Mouse (Mus musculus): ENCODE measurements around the gene Spg11. TPM values are rescaled to one million over a fixed set of nuclear protein-coding genes. Genes with fewer than 3 reads are reported as not detected.
"Not testable (repeated sequence)": the region's sequence is repeated elsewhere in the genome, so short reads cannot be mapped to it uniquely, and the experiment has no call there.

Gene Spg11
- polyA plus RNA-seq, 1 experiment from 2014 or later, result 9.8 TPM

DNA sequence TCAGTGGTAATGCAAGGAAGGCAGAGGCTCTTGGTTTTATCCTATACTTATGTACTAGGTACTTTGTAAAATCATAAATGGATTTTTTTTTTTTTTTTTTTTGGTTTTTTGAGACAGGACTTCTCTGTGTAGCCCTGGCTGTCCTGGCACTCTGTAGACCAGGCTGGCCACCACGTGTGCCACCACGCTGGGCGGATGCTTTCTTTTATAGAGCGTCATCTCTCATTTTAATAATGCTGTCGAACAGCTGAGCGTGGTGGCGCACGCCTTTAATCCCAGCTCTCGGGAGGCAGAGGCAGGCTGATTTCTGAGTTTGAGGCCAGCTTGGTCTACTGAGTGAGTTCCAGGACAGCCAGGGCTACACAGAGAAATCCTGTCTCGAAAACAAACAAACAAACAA, 91.1 kb downstream of the Spg11 start:
- DNase-seq (ENCODE audit: low spot score); H3K9ac ChIP-seq (ENCODE audit: low read depth, low read length); H3K27ac ChIP-seq (replicated peaks; ENCODE audit: low read depth, low read length); H3K36me3 ChIP-seq (ENCODE audit: control insufficient read depth, insufficient read depth, low read length); ATAC-seq (ENCODE audit: low read depth); H3K27me3 ChIP-seq (replicated peaks; ENCODE audit: control insufficient read depth, insufficient read depth, low read length); H3K4me3 ChIP-seq (ENCODE audit: low read depth, low read length); H3K4me1 ChIP-seq (ENCODE audit: control insufficient read depth, insufficient read depth, low read length); H3K9me3 ChIP-seq (ENCODE audit: control insufficient read depth, low read length): not testable (repeated sequence)
- peak overlapping the region; percentile 63; the same call in 1 of the 2 replicates for H3K4me2 ChIP-seq (ENCODE audit: low read depth, low read length)
- 92% methylated on average over 10 of the region's 10 CpGs for WGBS

DNA sequence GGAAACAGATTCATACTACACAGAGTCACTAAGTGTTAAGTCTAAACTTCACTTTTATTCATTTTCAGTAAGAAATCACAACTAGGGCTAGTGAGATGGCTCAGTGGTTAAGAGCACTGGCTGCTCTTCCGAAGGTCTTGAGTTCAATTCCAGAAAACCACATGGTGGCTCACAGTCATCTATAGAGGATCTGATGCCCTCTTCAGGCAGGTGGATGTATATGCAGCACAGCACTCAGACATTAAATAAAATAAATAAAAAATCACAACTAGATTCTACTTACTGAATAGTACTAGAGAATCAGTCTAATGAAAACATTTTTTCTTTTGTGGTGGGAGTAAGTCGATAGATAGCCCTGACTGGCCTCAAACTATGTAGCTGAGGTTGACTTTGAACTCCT, 95.9 kb downstream of the Spg11 start:
- H3K4me1 ChIP-seq (ENCODE audit: control insufficient read depth, insufficient read depth, low read length), result no peaks in the 10 kb centered on the region
- ATAC-seq (ENCODE audit: low read depth) (no peak), DNase-seq (ENCODE audit: low spot score) (no peak)
- no peak overlapping the region for H3K4me2 ChIP-seq (ENCODE audit: low read depth, low read length)
- no peak overlapping the region for H3K9ac ChIP-seq (ENCODE audit: low read depth, low read length)
- no peaks in the 10 kb centered on the region for H3K36me3 ChIP-seq (ENCODE audit: control insufficient read depth, insufficient read depth, low read length)
- H3K4me3 ChIP-seq (ENCODE audit: low read depth, low read length), result no peak overlapping the region
- 82% methylated on average over 2 of the region's 2 CpGs for WGBS
- H3K27ac ChIP-seq (replicated peaks; ENCODE audit: low read depth, low read length), result no peak overlapping the region
- H3K27me3 ChIP-seq (replicated peaks; ENCODE audit: control insufficient read depth, insufficient read depth, low read length), result no peaks in the 10 kb centered on the region
- no peaks in the 10 kb centered on the region for H3K9me3 ChIP-seq (ENCODE audit: control insufficient read depth, low read length)

DNA sequence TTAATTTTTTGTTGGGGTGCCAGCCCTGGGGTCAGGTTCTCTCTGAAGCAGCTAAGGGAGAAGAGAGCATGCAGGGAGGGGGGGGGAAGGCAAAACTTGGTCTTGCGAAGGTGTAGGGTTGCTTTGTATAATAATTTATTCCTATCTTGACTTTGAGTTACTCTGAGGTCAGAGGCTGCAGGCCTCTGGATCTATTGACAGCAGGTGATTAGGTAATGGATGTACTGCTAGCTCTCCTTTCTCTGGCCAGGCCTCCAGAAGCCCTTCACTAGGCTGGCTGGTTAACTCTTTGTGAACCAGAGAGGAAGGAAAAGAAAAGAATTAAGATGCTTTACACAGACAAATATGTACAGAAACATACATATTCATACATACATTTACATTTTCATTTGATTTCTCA, 99.5 kb downstream of the Spg11 start:
- no peak overlapping the region for H3K9ac ChIP-seq (ENCODE audit: low read depth, low read length)
- WGBS, result 74% methylated on average over 1 of the region's 1 CpGs
- no peak for ATAC-seq (ENCODE audit: low read depth)

DNA sequence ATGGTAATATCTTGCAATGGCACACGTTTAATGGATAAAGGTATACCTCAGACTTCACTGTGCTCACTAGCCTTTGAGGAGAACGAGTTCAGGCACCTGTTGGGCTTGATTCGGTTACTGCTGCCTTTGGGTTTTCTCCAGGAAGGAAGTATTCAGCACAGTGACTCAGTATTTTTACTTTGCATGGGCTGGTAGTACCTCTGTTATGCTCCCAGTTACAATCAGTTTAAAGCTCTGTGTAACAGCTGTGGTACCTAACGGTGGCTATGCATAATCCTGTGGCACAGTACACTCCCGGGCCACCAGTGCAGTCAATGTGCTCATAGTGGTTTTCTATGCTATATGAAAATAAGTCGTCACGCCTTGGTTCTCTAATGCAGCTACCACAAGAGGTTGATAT, 106.7 kb downstream of the Spg11 start:
- DNase-seq (ENCODE audit: low spot score), result no peak
- 86% methylated on average over 7 of the region's 7 CpGs for WGBS
- no peaks in the 10 kb centered on the region for H3K27me3 ChIP-seq (replicated peaks; ENCODE audit: control insufficient read depth, insufficient read depth, low read length)
- H3K9me3 ChIP-seq (ENCODE audit: control insufficient read depth, low read length), result no peaks in the 10 kb centered on the region
- H3K9ac ChIP-seq (ENCODE audit: low read depth, low read length), result no peak overlapping the region
- no peak overlapping the region for H3K4me3 ChIP-seq (ENCODE audit: low read depth, low read length)
- no peaks in the 10 kb centered on the region for H3K4me1 ChIP-seq (ENCODE audit: control insufficient read depth, insufficient read depth, low read length)
- H3K27ac ChIP-seq (replicated peaks; ENCODE audit: low read depth, low read length), result no peak overlapping the region
- no peak overlapping the region for H3K4me2 ChIP-seq (ENCODE audit: low read depth, low read length)
- H3K36me3 ChIP-seq (ENCODE audit: control insufficient read depth, insufficient read depth, low read length), result peaks cover 41% of the 10 kb centered on the region
- no peak for ATAC-seq (ENCODE audit: low read depth)

More for the DNA sequence above, 99.5 kb downstream of the Spg11 start:
- H3K36me3 ChIP-seq (ENCODE audit: control insufficient read depth, insufficient read depth, low read length), result peaks cover 10% of the 10 kb centered on the region; the same call in 1 of the 2 replicates
- H3K4me1 ChIP-seq (ENCODE audit: control insufficient read depth, insufficient read depth, low read length), result no peaks in the 10 kb centered on the region
- no peaks in the 10 kb centered on the region for H3K27me3 ChIP-seq (replicated peaks; ENCODE audit: control insufficient read depth, insufficient read depth, low read length)
- no peak overlapping the region for H3K4me3 ChIP-seq (ENCODE audit: low read depth, low read length)
- no peak for DNase-seq (ENCODE audit: low spot score)
- no peak overlapping the region for H3K4me2 ChIP-seq (ENCODE audit: low read depth, low read length)
- no peaks in the 10 kb centered on the region for H3K9me3 ChIP-seq (ENCODE audit: control insufficient read depth, low read length)
- H3K27ac ChIP-seq (replicated peaks; ENCODE audit: low read depth, low read length), result no peak overlapping the region

DNA sequence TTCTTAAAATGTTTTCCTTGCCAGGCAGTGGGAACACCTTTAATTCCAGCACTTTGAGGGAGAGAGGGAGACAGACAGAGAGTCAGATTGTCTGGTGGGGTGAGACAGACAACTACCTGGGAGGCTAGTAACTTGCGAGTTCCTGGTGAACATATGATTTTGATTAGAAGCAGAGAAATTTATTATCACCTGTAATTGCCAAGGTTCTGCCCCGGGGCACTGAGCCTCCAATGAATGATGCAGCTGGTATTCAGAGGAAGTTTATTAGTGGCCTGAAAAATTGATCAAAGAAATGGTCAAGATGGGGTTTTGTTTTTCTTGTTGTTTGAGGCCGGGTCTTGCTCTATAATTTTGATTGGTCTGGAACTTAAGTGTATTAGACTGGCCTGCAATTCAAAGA, 109.4 kb downstream of the Spg11 start:
- Histone ChIP-seq H3K4me2 (ENCODE audit: low read depth, low read length) (no peak overlapping the region), H3K36me3 (ENCODE audit: control insufficient read depth, insufficient read depth, low read length) (peaks cover 52% of the 10 kb centered on the region), H3K27me3 (replicated peaks; ENCODE audit: control insufficient read depth, insufficient read depth, low read length) (no peaks in the 10 kb centered on the region), H3K9me3 (ENCODE audit: control insufficient read depth, low read length) (no peaks in the 10 kb centered on the region), H3K4me1 (ENCODE audit: control insufficient read depth, insufficient read depth, low read length) (no peaks in the 10 kb centered on the region), H3K9ac (ENCODE audit: low read depth, low read length) (no peak overlapping the region), H3K27ac (replicated peaks; ENCODE audit: low read depth, low read length) (no peak overlapping the region), H3K4me3 (ENCODE audit: low read depth, low read length) (no peak overlapping the region)
- DNase-seq (ENCODE audit: low spot score) (no peak), ATAC-seq (ENCODE audit: low read depth) (no peak)
- WGBS, result 65% methylated on average over 3 of the region's 3 CpGs

Small RNAs within 50 kb of the gene (microRNA-seq; reads per million reads assigned to microRNA genes)
- gene Gm47314 (ENCODE audit: borderline number of aligned reads), result not detected

Other genes with a start within 250 kb of the Spg11 start
- 46.3 and 51.8 TPM in 2 replicates for gene Ctdspl2, start 162.4 kb downstream of the Spg11 start, polyA plus RNA-seq (2014; fragmentation: Nextera tagmentation; extraction: Ambion mirVana)
- 0.11 and 0.50 TPM in 2 replicates for gene Mageb3, start 162.3 kb downstream of the Spg11 start, polyA plus RNA-seq (2014; fragmentation: Nextera tagmentation; extraction: Ambion mirVana)
- gene Eif3j1, start 89.8 kb downstream of the Spg11 start, polyA plus RNA-seq (2014; fragmentation: Nextera tagmentation; extraction: Ambion mirVana), result 10.9 and 13.1 TPM in 2 replicates
- 353 and 386 TPM in 2 replicates for gene B2m, start 29.3 kb upstream of the Spg11 start, polyA plus RNA-seq (2014; fragmentation: Nextera tagmentation; extraction: Ambion mirVana)
- 0.10 TPM in 1 of 2 replicates, not detected in the other for gene Trim69, start 42.3 kb upstream of the Spg11 start, polyA plus RNA-seq (2014; fragmentation: Nextera tagmentation; extraction: Ambion mirVana)
- gene Patl2, start 67.8 kb upstream of the Spg11 start, polyA plus RNA-seq (2014; fragmentation: Nextera tagmentation; extraction: Ambion mirVana), result 0.08 TPM in 1 of 2 replicates, not detected in the other
- not detected in 2 replicates for gene Terb2, start 67.9 kb upstream of the Spg11 start, polyA plus RNA-seq (2014; fragmentation: Nextera tagmentation; extraction: Ambion mirVana)
- 27.1 and 31.9 TPM in 2 replicates for gene Sord, start 116.4 kb upstream of the Spg11 start, polyA plus RNA-seq (2014; fragmentation: Nextera tagmentation; extraction: Ambion mirVana)
- 0.04 and 0.14 TPM in 2 replicates for gene Duox2, start 180.1 kb upstream of the Spg11 start, polyA plus RNA-seq (2014; fragmentation: Nextera tagmentation; extraction: Ambion mirVana)
- 0.71 TPM in 1 of 2 replicates, not detected in the other for gene Duoxa2, start 180.5 kb upstream of the Spg11 start, polyA plus RNA-seq (2014; fragmentation: Nextera tagmentation; extraction: Ambion mirVana)
- gene Duoxa1, start 195.3 kb upstream of the Spg11 start, polyA plus RNA-seq (2014; fragmentation: Nextera tagmentation; extraction: Ambion mirVana), result 3.6 and 4.2 TPM in 2 replicates
- 0.34 and 0.67 TPM in 2 replicates for gene Duox1, start 197.3 kb upstream of the Spg11 start, polyA plus RNA-seq (2014; fragmentation: Nextera tagmentation; extraction: Ambion mirVana)